Mouse (Mus musculus) liver, embryonic 14.5 days (tissue): Measurements from ENCODE around the gene Gabarapl2.

Source experiments
- CTCF ChIP-seq: IDR thresholded peaks from 2 replicates; pipeline ENCODE4 v1.5.1; 2016; ENCODE audit warnings: antibody characterized with exemption, low read depth, control low read depth
- EP300 ChIP-seq: IDR thresholded peaks from 2 replicates; pipeline ENCODE4 v1.6.1; 2016; ENCODE audit warnings: antibody characterized with exemption, low read depth

DNA sequence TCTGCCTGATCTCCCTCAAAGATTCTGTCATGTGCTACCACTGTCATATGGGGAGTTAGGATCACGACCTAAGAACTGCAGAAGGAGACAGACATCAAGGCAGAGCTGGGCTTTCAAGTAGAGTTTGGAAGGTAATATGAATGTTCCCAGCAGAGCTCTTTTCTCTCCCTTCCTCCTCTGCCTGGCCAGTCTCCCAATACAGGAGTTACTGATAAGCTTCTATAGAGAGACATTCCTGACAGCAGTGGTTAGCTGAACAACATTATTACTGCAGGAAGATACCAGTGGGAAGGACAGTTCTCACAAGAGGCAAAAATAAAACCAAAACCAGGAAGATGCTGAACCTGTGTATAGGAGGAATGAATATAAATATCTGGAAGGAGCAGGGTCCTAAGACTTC, 22.1 kb downstream of the Gabarapl2 start:
- TF ChIP-seq CTCF (no peak), EP300 (no peak)
